Mouse (Mus musculus) cortical plate, adult 2 months (tissue): ENCODE data around the gene Zscan5b.

Experiments
- CTCF ChIP-seq: fragments of 200-500 bp; IDR thresholded peaks from 2 replicates; pipeline ENCODE4 v1.5.1; 2011; ENCODE audit warnings: mild to moderate bottlenecking, control low read depth, low read length; ENCODE audit not compliant: insufficient read depth; ENCODE audit errors: extremely low read depth
- POLR2A ChIP-seq: fragments of 200-500 bp; IDR thresholded peaks from 2 replicates; pipeline ENCODE4 v1.6.1; 2011; ENCODE audit warnings: mild to moderate bottlenecking, low read length, control low read depth; ENCODE audit not compliant: insufficient read depth; ENCODE audit errors: extremely low read depth

GRCm38 (mm10) chr7:6221978-6222377 is at the start of gene Zscan5b:
- no peak for TF ChIP-seq POLR2A
- no peak for TF ChIP-seq CTCF
